ENCODE assay signal across 8 mouse cellular contexts in genomic region chr1:151716024-151716710, GRCm38 (mm10). TPM values are rescaled to one million over a fixed set of nuclear protein-coding genes. Genes with fewer than 3 reads are reported as not detected.
DNase-seq lines count a peak whose midpoint lies in the region; ATAC-seq lines count a peak whose summit lies in the region.
"Had no signal": no experiment of that assay in that cellular context is flagged by ENCODE, and none has a peak within 500 bp of the region (broad histone marks: within the 10 kb centered on the region; RNA-seq: fewer than 3 reads in every experiment).

No protein-coding gene starts in this region.

- 82% methylated on average over 11 of the region's 11 CpGs for WGBS in limb, embryonic 12.5 days
- 82% methylated on average over 11 of the region's 11 CpGs for WGBS in limb, embryonic 10.5 days
- 72% methylated on average over 11 of the region's 11 CpGs for WGBS in kidney, embryonic 15.5 days

- no peak for DNase-seq in limb, embryonic 10.5 days (ENCODE audit: low spot score)
- DNase-seq in R1 (ENCODE audit: low read depth, low spot score), result peak; percentile 32
- no peak for DNase-seq in cerebellum, postnatal 25 days
- no peak for DNase-seq in adrenal gland, adult 2 months

- no peaks in the 10 kb centered on the region for H3K27me3 ChIP-seq in limb, embryonic 12.5 days
- H3K27me3 ChIP-seq in limb, embryonic 10.5 days (ENCODE audit: low read depth, poor library complexity, severe bottlenecking), result no peaks in the 10 kb centered on the region
- no peaks in the 10 kb centered on the region for H3K27me3 ChIP-seq in kidney, embryonic 15.5 days

- H3K4me1 ChIP-seq in limb, embryonic 12.5 days (replicated peaks), result no peaks in the 10 kb centered on the region
- H3K4me1 ChIP-seq in limb, embryonic 10.5 days, result peaks cover 8% of the 10 kb centered on the region
- 0 out of 2 replicates have a peak, but pooled peaks cover 5% of the 10 kb centered on the region for H3K4me1 ChIP-seq in kidney, embryonic 15.5 days

- no peak overlapping the region for H3K4me2 ChIP-seq in limb, embryonic 12.5 days
- no peak overlapping the region for H3K4me2 ChIP-seq in kidney, embryonic 15.5 days

- H3K9ac ChIP-seq in limb, embryonic 12.5 days (replicated peaks), result no peak overlapping the region
- no peak overlapping the region for H3K9ac ChIP-seq in kidney, embryonic 15.5 days

- H3K36me3 ChIP-seq in limb, embryonic 12.5 days, result no peaks in the 10 kb centered on the region
- no peaks in the 10 kb centered on the region for H3K36me3 ChIP-seq in limb, embryonic 10.5 days
- no peaks in the 10 kb centered on the region for H3K36me3 ChIP-seq in kidney, embryonic 15.5 days

- H3K4me3 ChIP-seq in limb, embryonic 12.5 days (replicated peaks), result no peak overlapping the region
- H3K4me3 ChIP-seq in limb, embryonic 10.5 days, result no peak overlapping the region
- H3K4me3 ChIP-seq in kidney, embryonic 15.5 days (replicated peaks), result no peak overlapping the region

- no peaks in the 10 kb centered on the region for H3K9me3 ChIP-seq in limb, embryonic 12.5 days
- H3K9me3 ChIP-seq in limb, embryonic 10.5 days (replicated peaks), result no peaks in the 10 kb centered on the region
- no peaks in the 10 kb centered on the region for H3K9me3 ChIP-seq in kidney, embryonic 15.5 days (replicated peaks)

- 0 out of 2 replicates have a peak, but pooled peaks have one; percentile 28 for ATAC-seq in limb, embryonic 12.5 days (ENCODE audit: insufficient number of reproducible peaks, insufficient read depth, low FRiP score, low TSS enrichment, low read depth)
- ATAC-seq in kidney, embryonic 15.5 days (replicated peaks; ENCODE audit: low FRiP score), result peak; percentile 93
- ATAC-seq in neutrophil, adult 5-6 weeks (ENCODE audit: extremely low read depth, insufficient number of reproducible peaks, low FRiP score, poor library complexity, severe bottlenecking), result peak; percentile 49; the same call in 1 of the 2 replicates

- H3K27ac ChIP-seq in limb, embryonic 12.5 days, result no peak overlapping the region
- no peak overlapping the region for H3K27ac ChIP-seq in limb, embryonic 10.5 days
- peak overlapping the region; percentile 70 for H3K27ac ChIP-seq in kidney, embryonic 15.5 days
- H3K27ac ChIP-seq: macrophage had no signal

RNA-seq across cellular contexts. Expression of gene Edem3, which starts 39.0 kb away (rescaled TPM):
- 24.5 and 26.5 TPM in 2 replicates for polyA plus RNA-seq in limb, embryonic 12.5 days (2016; fragmentation: Nextera tagmentation; extraction: Ambion mirVana)
- 12.9 and 17.4 TPM in 2 replicates for polyA plus RNA-seq in limb, embryonic 10.5 days (2016; fragmentation: Nextera tagmentation; extraction: Ambion mirVana)
- 15.7 and 17.2 TPM in 2 replicates for polyA plus RNA-seq in kidney, embryonic 15.5 days (2015; fragmentation: Nextera tagmentation; extraction: Ambion mirVana)
- 39.0 and 42.5 TPM in 2 replicates for total RNA-seq in neutrophil, adult 5-6 weeks (2017)
- total RNA-seq in adrenal gland, adult 2 months (2021), result 100 to 1,000 TPM in 1 of 2 experiments, 10 to 100 TPM in 1; 77.7 to 112 TPM
- 12.7 and 17.0 TPM in 2 replicates for polyA plus RNA-seq in adrenal gland, adult 2 months (2012; rRNA removed)

Comparison
In these comparisons a context has a peak if more than half of its experiments do, and no peak if none do; other contexts are left out.
1. ATAC-seq: peak in every context shown above with its lines; median percentile 93 in kidney, embryonic 15.5 days; 49 in neutrophil, adult 5-6 weeks; 28 in limb, embryonic 12.5 days.